Mouse (Mus musculus) lung, adult 2 months (tissue): ENCODE data around the gene Hist1h1a.

Experiments used
- CTCF ChIP-seq: fragments of 200-500 bp; IDR thresholded peaks from 2 replicates; pipeline ENCODE4 v1.5.1; 2011; ENCODE audit warnings: mild to moderate bottlenecking, low read length, control low read depth; ENCODE audit not compliant: insufficient read depth
- POLR2A ChIP-seq: fragments of 200-500 bp; IDR thresholded peaks from 2 replicates; pipeline ENCODE4 v1.6.1; 2011; ENCODE audit warnings: low read depth, mild to moderate bottlenecking, control low read depth, low read length, borderline replicate concordance; ENCODE audit errors: extremely low read depth

GRCm38 (mm10) chr13:23743963-23744362, 19.5 kb upstream of the Hist1h1a start:
- TF ChIP-seq CTCF (no peak), POLR2A (no peak)
